Mouse (Mus musculus) hindbrain, embryonic 12.5 days (tissue): ENCODE measurements around the gene Yap1. TPM values are rescaled to one million over a fixed set of nuclear protein-coding genes. Genes with fewer than 3 reads are reported as not detected.
"Not testable (repeated sequence)": the region's sequence is repeated elsewhere in the genome, so short reads cannot be mapped to it uniquely, and the experiment has no call there.

ENCODE experiments used
- ATAC-seq: fragments of 200-750 bp; cut with Nextera tagmentation; 2 replicates; pipeline ENCODE4 v1.8.0; 2017; ENCODE audit warnings: moderate TSS enrichment; ENCODE audit not compliant: low FRiP score
- H3K27ac ChIP-seq: fragments of 300-500 bp; sonication (generic); 2 replicates; pipeline ENCODE4 v1.5.1; 2016; ENCODE audit warnings: mild to moderate bottlenecking
- H3K27me3 ChIP-seq: fragments of 300-500 bp; sonication (generic); 2 replicates; pipeline ENCODE4 v1.6.1; 2016; ENCODE audit warnings: mild to moderate bottlenecking
- H3K36me3 ChIP-seq: fragments of 300-500 bp; sonication (generic); 2 replicates; pipeline ENCODE4 v1.6.1; 2016; ENCODE audit warnings: mild to moderate bottlenecking
- H3K4me1 ChIP-seq: fragments of 300-500 bp; sonication (generic); 2 replicates; pipeline ENCODE4 v1.6.1; 2016
- H3K4me2 ChIP-seq: fragments of 300-500 bp; sonication (generic); replicated peaks from 2 replicates; pipeline ENCODE4 v1.6.1; 2016; ENCODE audit warnings: mild to moderate bottlenecking
- H3K4me3 ChIP-seq: fragments of 300-500 bp; sonication (generic); 2 replicates; pipeline ENCODE4 v1.5.1; 2016; ENCODE audit warnings: mild to moderate bottlenecking
- H3K9ac ChIP-seq: fragments of 300-500 bp; sonication (generic); 2 replicates; pipeline ENCODE4 v1.6.1; 2016; ENCODE audit warnings: mild to moderate bottlenecking, moderate library complexity
- H3K9me3 ChIP-seq: fragments of 300-500 bp; sonication (generic); replicated peaks from 2 replicates; pipeline ENCODE4 v1.6.1; 2016; ENCODE audit warnings: mild to moderate bottlenecking
- WGBS: fragments of 180-500 bp; shearing (Covaris S2); methylation state at CpG from one replicate; pipeline ENCODE4 v1.1.7; 2016; 5-methylcytosine and 5-hydroxymethylcytosine counted together
- polyA plus RNA-seq: library from polyadenylated mRNA; unstranded; fragments of >200 nt; fragmentation: Nextera tagmentation; extraction: Ambion mirVana; gene quantifications from 2 replicates; pipeline ENCODE4 v1.2.1, GENCODE M21; 2016

The Yap1 gene
- polyA plus RNA-seq, 1 experiment from 2014 or later: 35.6 TPM

- whole genome bisulfite sequencing: 59% methylated on average over 5 of the region's 5 CpGs
- H3K4me3 ChIP-seq: no peak overlapping the region
- no peaks in the 10 kb centered on the region for H3K36me3 ChIP-seq
- no peak overlapping the region for H3K9ac ChIP-seq
- H3K27me3 ChIP-seq: no peaks in the 10 kb centered on the region
- no peaks in the 10 kb centered on the region for H3K4me1 ChIP-seq
- ATAC-seq: no peak
- H3K4me2 ChIP-seq: no peak overlapping the region
- H3K27ac ChIP-seq: no peak overlapping the region
- 0 out of 2 replicates have a peak, but pooled peaks cover 2% of the 10 kb centered on the region for H3K9me3 ChIP-seq
Observed at GRCm38 (mm10) chr9:7903825-7904224, 100.6 kb downstream of the Yap1 start.

GRCm38 (mm10) chr9:7903262-7903661, 101.1 kb downstream of the Yap1 start:
- ATAC-seq: no peak
- 74% methylated on average over 2 of the region's 2 CpGs for WGBS
- Histone ChIP-seq H3K9me3 (0 out of 2 replicates have a peak, but pooled peaks cover under 1% of the 10 kb centered on the region), H3K27me3 (no peaks in the 10 kb centered on the region), H3K4me1 (no peaks in the 10 kb centered on the region), H3K36me3 (no peaks in the 10 kb centered on the region), H3K4me2 (no peak overlapping the region), H3K27ac (no peak overlapping the region), H3K4me3 (no peak overlapping the region), H3K9ac (no peak overlapping the region)

- H3K27me3 ChIP-seq: no peaks in the 10 kb centered on the region
- H3K9me3 ChIP-seq: no peaks in the 10 kb centered on the region
- H3K27ac ChIP-seq: 0 out of 2 replicates have a peak overlapping the region, but pooled peaks have one; percentile 17
- no peak for ATAC-seq
- no peaks in the 10 kb centered on the region for H3K4me1 ChIP-seq
- no peak overlapping the region for H3K4me2 ChIP-seq
- no peaks in the 10 kb centered on the region for H3K36me3 ChIP-seq
- WGBS: 55% methylated on average over 7 of the region's 7 CpGs
- no peak overlapping the region for H3K4me3 ChIP-seq
- no peak overlapping the region for H3K9ac ChIP-seq
Observed at GRCm38 (mm10) chr9:7902311-7902710, 102.1 kb downstream of the Yap1 start.

- Histone ChIP-seq H3K4me2 (no peak overlapping the region), H3K4me1 (no peaks in the 10 kb centered on the region), H3K9me3 (no peaks in the 10 kb centered on the region), H3K36me3 (no peaks in the 10 kb centered on the region), H3K27ac (no peak overlapping the region), H3K27me3 (no peaks in the 10 kb centered on the region), H3K4me3 (no peak overlapping the region), H3K9ac (no peak overlapping the region)
- 90% methylated on average over 8 of the region's 8 CpGs for WGBS
- ATAC-seq: no peak
Observed at GRCm38 (mm10) chr9:7900965-7901364, 103.4 kb downstream of the Yap1 start.

- H3K27me3 ChIP-seq: no peaks in the 10 kb centered on the region
- H3K4me3 ChIP-seq: no peak overlapping the region
- 3% methylated on average over 3 of the region's 3 CpGs for WGBS
- no peaks in the 10 kb centered on the region for H3K4me1 ChIP-seq
- H3K9ac ChIP-seq: no peak overlapping the region
- H3K4me2 ChIP-seq: no peak overlapping the region
- H3K36me3 ChIP-seq: no peaks in the 10 kb centered on the region
- H3K9me3 ChIP-seq: no peaks in the 10 kb centered on the region
- peak; percentile 54 for ATAC-seq
- no peak overlapping the region for H3K27ac ChIP-seq
Observed at GRCm38 (mm10) chr9:7897502-7897901, 106.9 kb downstream of the Yap1 start.

- H3K9me3 ChIP-seq, H3K4me3 ChIP-seq, H3K27ac ChIP-seq, H3K9ac ChIP-seq, H3K4me2 ChIP-seq, ATAC-seq, H3K36me3 ChIP-seq, H3K27me3 ChIP-seq, H3K4me1 ChIP-seq: not testable (repeated sequence)
- 100% methylated on average over 1 of the region's 1 CpGs for WGBS
Observed at GRCm38 (mm10) chr9:7891796-7892195, 112.6 kb downstream of the Yap1 start.

- H3K27ac ChIP-seq: no peak overlapping the region
Observed at GRCm38 (mm10) chr9:7891177-7891576, 113.2 kb downstream of the Yap1 start.

GRCm38 (mm10) chr9:7884346-7884745, 120.0 kb downstream of the Yap1 start:
- peaks cover 8% of the 10 kb centered on the region; the same call in 1 of the 2 replicates for H3K9me3 ChIP-seq
- H3K27ac ChIP-seq: no peak overlapping the region
- no peaks in the 10 kb centered on the region for H3K27me3 ChIP-seq
- no peaks in the 10 kb centered on the region for H3K36me3 ChIP-seq
- H3K9ac ChIP-seq: no peak overlapping the region
- no peak overlapping the region for H3K4me3 ChIP-seq
- no peak overlapping the region for H3K4me2 ChIP-seq
- ATAC-seq: no peak
- H3K4me1 ChIP-seq: no peaks in the 10 kb centered on the region
- WGBS: 98% methylated on average over 3 of the region's 3 CpGs

More at GRCm38 (mm10) chr9:7891177-7891576, 113.2 kb downstream of the Yap1 start:
- no peaks in the 10 kb centered on the region for H3K9me3 ChIP-seq
- H3K4me1 ChIP-seq: no peaks in the 10 kb centered on the region
- H3K27me3 ChIP-seq: no peaks in the 10 kb centered on the region
- H3K36me3 ChIP-seq: no peaks in the 10 kb centered on the region
- WGBS: 78% methylated on average over 1 of the region's 1 CpGs
- H3K4me2 ChIP-seq: no peak overlapping the region
- no peak overlapping the region for H3K4me3 ChIP-seq
- H3K9ac ChIP-seq: no peak overlapping the region
- ATAC-seq: no peak

- no peak overlapping the region for H3K27ac ChIP-seq
- no peak for ATAC-seq
- no peak overlapping the region for H3K9ac ChIP-seq
- peaks cover 8% of the 10 kb centered on the region; the same call in 1 of the 2 replicates for H3K9me3 ChIP-seq
- no peak overlapping the region for H3K4me2 ChIP-seq
- H3K27me3 ChIP-seq: no peaks in the 10 kb centered on the region
- H3K36me3 ChIP-seq: no peaks in the 10 kb centered on the region
- H3K4me3 ChIP-seq: no peak overlapping the region
- 95% methylated on average over 1 of the region's 1 CpGs for WGBS
- no peaks in the 10 kb centered on the region for H3K4me1 ChIP-seq
Observed at GRCm38 (mm10) chr9:7882304-7882865, 122.0 kb downstream of the Yap1 start.

Other genes with a start within 250 kb of the Yap1 start
- gene Tmem123, start 240.6 kb downstream of the Yap1 start, polyA plus RNA-seq: 80.1 and 84.2 TPM in 2 replicates
- 45.5 and 47.2 TPM in 2 replicates for gene Birc2, start 167.5 kb downstream of the Yap1 start, polyA plus RNA-seq
- gene Birc3, start 131.4 kb downstream of the Yap1 start, polyA plus RNA-seq: 4.7 and 5.3 TPM in 2 replicates
- gene Cfap300, start 38.2 kb upstream of the Yap1 start, polyA plus RNA-seq: 15.7 and 18.8 TPM in 2 replicates
- 4.5 and 5.3 TPM in 2 replicates for gene Cep126, start 129.7 kb upstream of the Yap1 start, polyA plus RNA-seq